Mouse (Mus musculus) liver, adult 2 months (tissue): ENCODE measurements around the gene Gmeb1.
"Not testable (repeated sequence)": the region's sequence is repeated elsewhere in the genome, so short reads cannot be mapped to it uniquely, and the experiment has no call there.

ENCODE experiments used
- CTCF ChIP-seq: fragments of 200-500 bp; IDR thresholded peaks from 2 replicates; pipeline ENCODE4 v1.5.1; 2011; ENCODE audit warnings: low read depth, low read length, control low read depth
- POLR2A ChIP-seq: fragments of 200-500 bp; IDR thresholded peaks from 2 replicates; pipeline ENCODE4 v1.6.1; 2011; ENCODE audit warnings: low read length, control low read depth; ENCODE audit not compliant: insufficient read depth; ENCODE audit errors: extremely low read depth

- not testable (repeated sequence) for TF ChIP-seq CTCF, POLR2A
Measured at GRCm38 (mm10) chr4:132218439-132218838, 43.0 kb downstream of the Gmeb1 start.
